Mouse (Mus musculus) myocyte (in vitro differentiated cells): ENCODE results near the gene Vmn2r21. TPM values are rescaled to one million over a fixed set of nuclear protein-coding genes. Genes with fewer than 3 reads are reported as not detected.
"Not testable (repeated sequence)": the region's sequence is repeated elsewhere in the genome, so short reads cannot be mapped to it uniquely, and the experiment has no call there.

Source experiments
- H3K27me3 ChIP-seq: one replicate; pipeline ENCODE4 v1.6.1; 2011; ENCODE audit not compliant: control insufficient read depth, insufficient read depth, insufficient read length
- H3K36me3 ChIP-seq: one replicate; pipeline ENCODE4 v1.6.1; 2011; ENCODE audit not compliant: control insufficient read depth, insufficient read depth
- H3K4me2 ChIP-seq: one replicate; pipeline ENCODE4 v1.6.1; 2011; ENCODE audit warnings: low read depth, control low read depth
- H3K4me3 ChIP-seq: one replicate; pipeline ENCODE4 v1.5.1; 2011; ENCODE audit warnings: mild to moderate bottlenecking, control low read depth, moderate library complexity
- H3K79me2 ChIP-seq: one replicate; pipeline ENCODE4 v1.6.1; 2011; ENCODE audit not compliant: control insufficient read depth, insufficient read depth
- H3ac ChIP-seq: one replicate; pipeline ENCODE4 v1.6.1; 2011; ENCODE audit not compliant: control insufficient read depth, insufficient read length
- polyA plus RNA-seq: library from polyadenylated mRNA; unstranded; fragments of >200 nt; fragmentation: generic; extraction: Trizol; gene quantifications from one replicate; pipeline ENCODE4 v1.2.1, GENCODE M21; 2012; ENCODE audit warnings: missing spikeins

Gene Vmn2r21
- polyA plus RNA-seq = not detected

GRCm38 (mm10) chr6:123533306-123533705 lies at the start of gene Vmn2r21:
Gene Vmn2r21 (minus strand): TSS chr6:123533406.
- not testable (repeated sequence) for H3K4me2 ChIP-seq, H3K79me2 ChIP-seq, H3K27me3 ChIP-seq, H3ac ChIP-seq, H3K4me3 ChIP-seq, H3K36me3 ChIP-seq

- not testable (repeated sequence) for H3K27me3 ChIP-seq, H3K4me2 ChIP-seq, H3ac ChIP-seq, H3K79me2 ChIP-seq, H3K4me3 ChIP-seq, H3K36me3 ChIP-seq
Observed at GRCm38 (mm10) chr6:123574698-123575097, 41.5 kb upstream of the Vmn2r21 start.

GRCm38 (mm10) chr6:123539755-123540154 lies 6.5 kb upstream of the Vmn2r21 start:
- H3K4me3 ChIP-seq, H3K4me2 ChIP-seq, H3ac ChIP-seq, H3K27me3 ChIP-seq, H3K79me2 ChIP-seq, H3K36me3 ChIP-seq: not testable (repeated sequence)

GRCm38 (mm10) chr6:123522263-123523011 lies 10.8 kb downstream of the Vmn2r21 start:
- not testable (repeated sequence) for H3K27me3 ChIP-seq, H3K4me3 ChIP-seq, H3K36me3 ChIP-seq, H3K79me2 ChIP-seq, H3K4me2 ChIP-seq, H3ac ChIP-seq

GRCm38 (mm10) chr6:123473045-123473444 lies 60.2 kb downstream of the Vmn2r21 start:
- not testable (repeated sequence) for H3K4me2 ChIP-seq, H3ac ChIP-seq, H3K79me2 ChIP-seq, H3K36me3 ChIP-seq, H3K4me3 ChIP-seq, H3K27me3 ChIP-seq

GRCm38 (mm10) chr6:123472458-123472987 lies 60.7 kb downstream of the Vmn2r21 start:
- not testable (repeated sequence) for H3K4me2 ChIP-seq, H3ac ChIP-seq, H3K36me3 ChIP-seq, H3K79me2 ChIP-seq, H3K4me3 ChIP-seq, H3K27me3 ChIP-seq

GRCm38 (mm10) chr6:123468651-123469050 lies 64.6 kb downstream of the Vmn2r21 start:
- not testable (repeated sequence) for H3K79me2 ChIP-seq, H3K36me3 ChIP-seq, H3K4me2 ChIP-seq, H3K27me3 ChIP-seq, H3ac ChIP-seq, H3K4me3 ChIP-seq

Other genes starting within 250 kb of the Vmn2r21 start
- not detected for gene Clec4e, start 243.5 kb downstream of the Vmn2r21 start, polyA plus RNA-seq
- not detected for gene Vmn2r19, start 225.1 kb downstream of the Vmn2r21 start, polyA plus RNA-seq
- not detected for gene Vmn2r20, start 115.3 kb downstream of the Vmn2r21 start, polyA plus RNA-seq
- not detected for gene Vmn2r22, start 117.3 kb upstream of the Vmn2r21 start, polyA plus RNA-seq
- not detected for gene Vmn2r23, start 169.3 kb upstream of the Vmn2r21 start, polyA plus RNA-seq
- gene Vmn2r24, start 245.5 kb upstream of the Vmn2r21 start, polyA plus RNA-seq = not detected